Mouse (Mus musculus) E14TG2a.4 (cell line): ENCODE measurements at regions not wholly inside any gene's neighbourhood (a gene's known extent, or its start where the extent isn't known, plus 50 kb on each side); places are given as distances from the start of the nearest gene placed in this dataset.

Experiments
- CTCF ChIP-seq: conservative IDR thresholded peaks from 2 replicates; pipeline ENCODE4 v1.5.1; 2014; ENCODE audit warnings: low read length
- NANOG ChIP-seq: IDR thresholded peaks from 2 replicates; pipeline ENCODE4 v1.6.1; 2014; ENCODE audit warnings: borderline replicate concordance, low read length, mixed read lengths
- POU5F1 ChIP-seq: IDR thresholded peaks from 2 replicates; pipeline ENCODE4 v1.6.1; 2014; ENCODE audit warnings: low read length, borderline replicate concordance

- TF ChIP-seq CTCF (no peak), NANOG (no peak), POU5F1 (no peak)
These were observed 231.1 kb upstream of the Auts2 start for GRCm38 (mm10) chr5:132774141-132774680.
